Mouse (Mus musculus) C2C12 (cell line): ENCODE measurements around the gene Katnbl1.
"Not testable (repeated sequence)": the region's sequence is repeated elsewhere in the genome, so short reads cannot be mapped to it uniquely, and the experiment has no call there.

ENCODE experiments used
- CTCF ChIP-seq: IDR thresholded peaks from one replicate; pipeline ENCODE4 v1.5.1; 2011; ENCODE audit not compliant: control insufficient read depth, insufficient read depth, insufficient read length
- MAX ChIP-seq: IDR thresholded peaks from one replicate; pipeline ENCODE4 v1.6.1; 2011; ENCODE audit warnings: mild to moderate bottlenecking, control low read depth
- MYOD1 ChIP-seq: IDR thresholded peaks from one replicate; pipeline ENCODE4 v1.6.1; 2011; ENCODE audit warnings: low read depth; ENCODE audit not compliant: control insufficient read depth, insufficient read length

GRCm38 (mm10) chr2:112452513-112452912 is 73.5 kb downstream of the Katnbl1 start:
- TF ChIP-seq CTCF, MAX, MYOD1: not testable (repeated sequence)
